Mouse (Mus musculus) embryonic facial prominence, embryonic 14.5 days (tissue): Measurements from ENCODE around the gene Rab3gap2. TPM values are rescaled to one million over a fixed set of nuclear protein-coding genes. Genes with fewer than 3 reads are reported as not detected.
A peak's percentile ranks its signal among the peaks of the same experiment; 100 is the strongest.

Source experiments
- microRNA counts: library from miRNA; unstranded; fragments of <30 nt; microRNA quantifications from one replicate; lab custom pipeline; 2017
- microRNA-seq: library from miRNA; unstranded; fragments of <30 nt; microRNA quantifications from one replicate; pipeline ENCODE4, GENCODE M21; 2016; ENCODE audit warnings: borderline number of aligned reads
- polyA plus RNA-seq: library from polyadenylated mRNA; unstranded; fragments of >200 nt; fragmentation: Nextera tagmentation; extraction: Ambion mirVana; gene quantifications from 2 replicates; pipeline ENCODE4 v1.2.1, GENCODE M21; 2014

Rab3gap2 gene
- polyA plus RNA-seq, 1 experiment from 2014 or later = 24.2 TPM

MicroRNAs encoded within 50 kb of the gene (microRNA counts, 519-probe panel; counts per million panel counts)
- microRNA mmu-miR-194 (lab: Ali Mortazavi, UCI) (2,177 counts per million, percentile 28 among the panel's probes with 10 or more counts), microRNA mmu-miR-664 (lab: Ali Mortazavi, UCI) (19.3 counts per million)

Small RNA genes within 50 kb of the gene (microRNA-seq; reads per million reads assigned to microRNA genes)
- gene Mir194-1 (1.00 reads per million), gene Mir215 (1.3 reads per million), gene Mir664 (10.6 reads per million, percentile 29 among the genes with 10 or more reads in this experiment)

Other genes with a start within 250 kb of the Rab3gap2 start
- 4.0 and 4.1 TPM in 2 replicates for gene Mark1, start 204.5 kb upstream of the Rab3gap2 start, polyA plus RNA-seq
- gene Iars2, start 125.3 kb downstream of the Rab3gap2 start, polyA plus RNA-seq = 27.9 and 29.0 TPM in 2 replicates
- 12.4 and 16.0 TPM in 2 replicates for gene Bpnt1, start 128.0 kb downstream of the Rab3gap2 start, polyA plus RNA-seq
- gene Eprs, start 158.9 kb downstream of the Rab3gap2 start, polyA plus RNA-seq = 146 and 166 TPM in 2 replicates